Mouse (Mus musculus): Measurements from ENCODE around the gene Pigk.

The Pigk gene

GRCm38 (mm10) chr3:152980978-152981974, 267.4 kb downstream of the Pigk start:
- DNase-seq (ENCODE audit: low read depth, low spot score) = peak; percentile 42

GRCm38 (mm10) chr3:152981988-152982387, 268.1 kb downstream of the Pigk start, which contains the start of gene St6galnac5:
TSS of gene St6galnac5 (minus strand) at chr3:152982246.
- peak; percentile 38 for DNase-seq (ENCODE audit: low read depth, low spot score)

- DNase-seq (ENCODE audit: low read depth, low spot score) = no peak
Measured at GRCm38 (mm10) chr3:152990787-152991186, 276.9 kb downstream of the Pigk start.

- no peak for DNase-seq (ENCODE audit: low read depth, low spot score)
Measured at GRCm38 (mm10) chr3:152993608-152994007, 279.7 kb downstream of the Pigk start.

GRCm38 (mm10) chr3:152998106-152998505, 284.2 kb downstream of the Pigk start:
- DNase-seq (ENCODE audit: low read depth, low spot score) = no peak

- DNase-seq (ENCODE audit: low read depth, low spot score) = no peak
Measured at GRCm38 (mm10) chr3:152998901-152999300, 285.0 kb downstream of the Pigk start.

GRCm38 (mm10) chr3:153006893-153007292, 293.0 kb downstream of the Pigk start:
- DNase-seq (ENCODE audit: low read depth, low spot score) = no peak

GRCm38 (mm10) chr3:153016355-153016754, 302.5 kb downstream of the Pigk start:
- DNase-seq (ENCODE audit: low read depth, low spot score) = no peak

GRCm38 (mm10) chr3:153018051-153018450, 304.2 kb downstream of the Pigk start:
- DNase-seq (ENCODE audit: low read depth, low spot score) = no peak

GRCm38 (mm10) chr3:153024016-153024415, 310.1 kb downstream of the Pigk start:
- no peak for DNase-seq (ENCODE audit: low read depth, low spot score)

Measured in CD4-positive, CD25-positive, alpha-beta regulatory T cell, adult 2 months (primary cell).